Mouse (Mus musculus): Measurements from ENCODE around the gene Dhx30. TPM values are rescaled to one million over a fixed set of nuclear protein-coding genes. Genes with fewer than 3 reads are reported as not detected.

Dhx30 gene
- polyA plus RNA-seq, 1 experiment from 2014 or later = 43.5 TPM

GRCm38 (mm10) chr9:110116977-110117778 is 452 bp downstream of the Dhx30 start, which contains the start of gene Smarcc1:
Gene Smarcc1 (plus strand): TSS chr9:110117708.
- ATAC-seq (ENCODE audit: low FRiP score, low TSS enrichment) (peak; percentile 96), DNase-seq (ENCODE audit: low spot score) (peak; percentile 92)
- peak within 1 kb of the TSS; percentile 86 for H3K9ac ChIP-seq (ENCODE audit: low read length)

GRCm38 (mm10) chr9:110116353-110116976 is 1.2 kb downstream of the Dhx30 start:
- peak overlapping the region; percentile 97 for H3K27ac ChIP-seq (replicated peaks)
- peak overlapping the region; percentile 76 for H3K4me2 ChIP-seq (replicated peaks; ENCODE audit: low read depth)
- H3K27me3 ChIP-seq (ENCODE audit: control insufficient read depth, insufficient read depth, low read length) = no peaks in the 10 kb centered on the region
- no peaks in the 10 kb centered on the region for H3K9me3 ChIP-seq (ENCODE audit: control insufficient read depth, low read length)
- H3K4me1 ChIP-seq (replicated peaks; ENCODE audit: control insufficient read depth, insufficient read depth) = no peaks in the 10 kb centered on the region
- TF ChIP-seq EP300 (optimal IDR thresholded peaks at IDR 0.05) = no peak
- no peak for TF ChIP-seq CTCF (IDR thresholded peaks at IDR 0.05; ENCODE audit: low read depth)
- peak overlapping the region; percentile 86 for H3K9ac ChIP-seq (ENCODE audit: low read length)
- 4% methylated on average over 10 of the region's 10 CpGs for WGBS
- DNase-seq (ENCODE audit: low spot score) = no peak
- peak overlapping the region; percentile 88 for H3K4me3 ChIP-seq (ENCODE audit: low read depth, low read length)
- no peaks in the 10 kb centered on the region; the same call in none of the 2 replicates for H3K36me3 ChIP-seq (ENCODE audit: control insufficient read depth, insufficient read depth, low read length)
- no peak for ATAC-seq (ENCODE audit: low FRiP score, low TSS enrichment)

More at GRCm38 (mm10) chr9:110116977-110117778, 452 bp downstream of the Dhx30 start, which contains the start of gene Smarcc1:
- no peaks in the 10 kb centered on the region; the same call in 1 of the 2 replicates for H3K36me3 ChIP-seq (ENCODE audit: control insufficient read depth, insufficient read depth, low read length)
- TF ChIP-seq CTCF (IDR thresholded peaks at IDR 0.05; ENCODE audit: low read depth) (peak; percentile 3; the same call in 1 of the 2 replicates), EP300 (optimal IDR thresholded peaks at IDR 0.05) (no peak)
- H3K27me3 ChIP-seq (ENCODE audit: control insufficient read depth, insufficient read depth, low read length) = no peaks in the 10 kb centered on the region
- peak within 1 kb of the TSS; percentile 88 for H3K4me3 ChIP-seq (ENCODE audit: low read depth, low read length)
- no peaks in the 10 kb centered on the region for H3K4me1 ChIP-seq (replicated peaks; ENCODE audit: control insufficient read depth, insufficient read depth)
- WGBS = under 1% methylated on average over 61 of the region's 79 CpGs
- peak within 1 kb of the TSS; percentile 76 for H3K4me2 ChIP-seq (replicated peaks; ENCODE audit: low read depth)
- H3K27ac ChIP-seq (replicated peaks) = peak within 1 kb of the TSS; percentile 97
- H3K9me3 ChIP-seq (ENCODE audit: control insufficient read depth, low read length) = no peaks in the 10 kb centered on the region

- Histone ChIP-seq H3K27me3 (ENCODE audit: control insufficient read depth, insufficient read depth, low read length) (no peaks in the 10 kb centered on the region), H3K36me3 (ENCODE audit: control insufficient read depth, insufficient read depth, low read length) (peaks cover 14% of the 10 kb centered on the region), H3K27ac (replicated peaks) (peak overlapping the region; percentile 19; the same call in 1 of the 2 replicates), H3K4me2 (replicated peaks; ENCODE audit: low read depth) (peak overlapping the region; percentile 80), H3K4me3 (ENCODE audit: low read depth, low read length) (peak overlapping the region; percentile 89), H3K9ac (ENCODE audit: low read length) (peak overlapping the region; percentile 83), H3K4me1 (replicated peaks; ENCODE audit: control insufficient read depth, insufficient read depth) (peaks cover 2% of the 10 kb centered on the region; the same call in 1 of the 2 replicates), H3K9me3 (ENCODE audit: control insufficient read depth, low read length) (no peaks in the 10 kb centered on the region)
- peak; percentile 95 for DNase-seq (ENCODE audit: low spot score)
- peak; percentile 97 for ATAC-seq (ENCODE audit: low FRiP score, low TSS enrichment)
- TF ChIP-seq CTCF (IDR thresholded peaks at IDR 0.05; ENCODE audit: low read depth) (peak; percentile 97), EP300 (optimal IDR thresholded peaks at IDR 0.05) (no peak)
- 3% methylated on average over 41 of the region's 41 CpGs for WGBS
Observed at GRCm38 (mm10) chr9:110100627-110101600, 16.7 kb downstream of the Dhx30 start.

GRCm38 (mm10) chr9:110097791-110098190 is 19.8 kb downstream of the Dhx30 start:
- WGBS = 92% methylated on average over 3 of the region's 3 CpGs
- no peak overlapping the region for H3K4me3 ChIP-seq (ENCODE audit: low read depth, low read length)
- no peaks in the 10 kb centered on the region for H3K27me3 ChIP-seq (ENCODE audit: control insufficient read depth, insufficient read depth, low read length)
- H3K27ac ChIP-seq (replicated peaks) = no peak overlapping the region
- H3K36me3 ChIP-seq (ENCODE audit: control insufficient read depth, insufficient read depth, low read length) = peaks cover 15% of the 10 kb centered on the region
- no peak overlapping the region for H3K9ac ChIP-seq (ENCODE audit: low read length)
- TF ChIP-seq CTCF (IDR thresholded peaks at IDR 0.05; ENCODE audit: low read depth) = no peak
- TF ChIP-seq EP300 (optimal IDR thresholded peaks at IDR 0.05) = no peak
- no peak overlapping the region for H3K4me2 ChIP-seq (replicated peaks; ENCODE audit: low read depth)
- ATAC-seq (ENCODE audit: low FRiP score, low TSS enrichment) (no peak), DNase-seq (ENCODE audit: low spot score) (no peak)
- no peaks in the 10 kb centered on the region for H3K9me3 ChIP-seq (ENCODE audit: control insufficient read depth, low read length)
- peaks cover 2% of the 10 kb centered on the region; the same call in 1 of the 2 replicates for H3K4me1 ChIP-seq (replicated peaks; ENCODE audit: control insufficient read depth, insufficient read depth)

- TF ChIP-seq CTCF (IDR thresholded peaks at IDR 0.05; ENCODE audit: low read depth) = 0 out of 2 replicates have a peak, but pooled peaks have one; percentile 2
- no peak for TF ChIP-seq EP300 (optimal IDR thresholded peaks at IDR 0.05)
- H3K27ac ChIP-seq (replicated peaks) = no peak overlapping the region
- no peaks in the 10 kb centered on the region for H3K9me3 ChIP-seq (ENCODE audit: control insufficient read depth, low read length)
- DNase-seq (ENCODE audit: low spot score) (no peak), ATAC-seq (ENCODE audit: low FRiP score, low TSS enrichment) (no peak)
- H3K4me3 ChIP-seq (ENCODE audit: low read depth, low read length) = no peak overlapping the region
- no peak overlapping the region for H3K9ac ChIP-seq (ENCODE audit: low read length)
- no peaks in the 10 kb centered on the region for H3K27me3 ChIP-seq (ENCODE audit: control insufficient read depth, insufficient read depth, low read length)
- peaks cover 30% of the 10 kb centered on the region for H3K36me3 ChIP-seq (ENCODE audit: control insufficient read depth, insufficient read depth, low read length)
- WGBS = 95% methylated on average over 4 of the region's 4 CpGs
- H3K4me1 ChIP-seq (replicated peaks; ENCODE audit: control insufficient read depth, insufficient read depth) = no peaks in the 10 kb centered on the region
- H3K4me2 ChIP-seq (replicated peaks; ENCODE audit: low read depth) = no peak overlapping the region
Observed at GRCm38 (mm10) chr9:110094761-110095160, 22.9 kb downstream of the Dhx30 start.
